Mouse (Mus musculus) left cerebral cortex, adult 11 months (tissue): ENCODE results near the gene Vmn1r127.
"Not testable (repeated sequence)": the region's sequence is repeated elsewhere in the genome, so short reads cannot be mapped to it uniquely, and the experiment has no call there.

Source experiments
- DNase-seq: peaks from one replicate; pipeline ENCODE4 v3.0.0; 2022; ENCODE audit warnings: low spot score

Gene Vmn1r127

DNA sequence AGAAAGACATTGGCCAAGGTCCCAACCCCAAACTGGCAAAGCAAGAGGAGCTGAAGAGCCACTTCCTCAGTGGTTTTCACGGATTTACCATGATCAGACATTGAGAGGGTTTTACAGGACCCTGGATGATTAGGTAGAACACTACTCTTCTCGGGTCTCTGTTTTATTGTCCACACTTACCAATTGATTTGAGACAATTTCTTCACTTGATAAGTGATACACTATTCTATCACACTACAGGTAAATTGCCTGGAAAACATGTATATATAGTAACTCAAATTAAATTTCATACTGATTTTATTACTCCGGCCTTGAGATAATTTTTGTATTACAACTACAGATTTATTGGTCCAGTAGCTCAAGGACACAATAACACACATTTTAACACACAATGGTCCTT lies at the start of gene Vmn1r127:
TSS of gene Vmn1r127 (minus strand) at position 101 of the 400 bp plus-strand sequence.
- not testable (repeated sequence) for DNase-seq

DNA sequence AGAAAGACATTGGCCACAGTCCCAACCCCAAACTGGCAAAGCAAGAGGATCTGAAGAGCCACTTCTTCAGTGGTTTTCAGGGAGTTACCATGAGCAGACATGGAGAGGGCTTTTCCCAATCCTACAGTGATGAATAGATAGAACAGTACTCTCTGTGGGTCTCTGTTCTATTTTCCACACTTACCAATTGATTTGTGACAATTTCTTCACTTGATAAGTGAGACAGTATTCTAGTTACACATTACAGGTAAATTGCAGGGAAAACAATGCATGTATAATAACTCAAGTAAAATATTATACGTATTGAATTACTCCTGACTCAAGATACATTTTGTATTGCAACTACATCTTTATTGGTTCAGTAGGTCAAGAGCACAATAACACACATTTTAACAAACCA lies 41.5 kb upstream of the Vmn1r127 start, which contains the start of gene Vmn1r129:
TSS of gene Vmn1r129 (minus strand) at position 101 of the 400 bp plus-strand sequence.
- DNase-seq: not testable (repeated sequence)

GRCm38 (mm10) chr7:21349073-21349472 lies 29.4 kb upstream of the Vmn1r127 start, which contains the start of gene Vmn1r128:
Vmn1r128 (plus strand) TSS chr7:21349373.
- not testable (repeated sequence) for DNase-seq

DNA sequence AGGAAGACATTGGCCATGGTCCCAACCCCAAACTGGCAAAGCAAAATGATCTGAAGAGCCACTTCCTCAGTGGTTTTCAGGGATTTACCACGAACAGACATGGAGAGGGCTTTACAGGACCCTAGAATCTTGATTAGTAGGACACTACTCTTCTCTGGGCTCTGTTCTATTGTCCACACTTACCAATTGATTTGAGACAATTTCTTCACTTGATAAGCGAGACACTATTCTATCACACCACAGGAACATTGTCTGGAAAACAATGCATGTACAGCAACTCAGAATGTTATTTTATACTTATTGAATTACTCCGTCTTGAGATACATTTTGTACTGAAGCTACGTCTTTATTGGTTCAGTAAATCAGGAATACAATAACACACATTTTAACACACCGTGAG lies 18.3 kb downstream of the Vmn1r127 start, which contains the start of gene Vmn1r126:
TSS of gene Vmn1r126 (minus strand) at position 101 of the 400 bp plus-strand sequence.
- DNase-seq: not testable (repeated sequence)

DNA sequence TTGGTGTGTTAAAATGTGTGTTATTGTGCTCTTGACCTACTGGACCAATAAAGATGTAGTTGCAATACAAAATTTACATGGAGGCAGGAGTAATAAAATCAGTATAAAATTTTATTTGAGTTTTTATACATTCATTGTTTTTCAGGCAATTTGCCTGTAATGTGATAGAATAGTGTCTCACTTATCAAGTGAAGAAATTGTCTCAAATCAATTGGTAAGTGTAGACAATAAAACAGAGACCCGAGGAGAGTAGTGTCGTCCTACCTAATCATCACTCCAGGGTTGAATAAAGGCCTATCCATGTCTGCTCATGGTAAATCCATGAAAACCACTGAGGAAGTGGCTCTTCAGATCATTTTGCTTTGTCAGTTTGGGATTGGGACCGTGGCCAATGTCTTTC lies 47.8 kb downstream of the Vmn1r127 start, which contains the start of gene Vmn1r125:
TSS of gene Vmn1r125 (plus strand) at position 301 of the 400 bp plus-strand sequence.
- not testable (repeated sequence) for DNase-seq
